Mouse (Mus musculus): ENCODE results near the gene Apoo.

DNA sequence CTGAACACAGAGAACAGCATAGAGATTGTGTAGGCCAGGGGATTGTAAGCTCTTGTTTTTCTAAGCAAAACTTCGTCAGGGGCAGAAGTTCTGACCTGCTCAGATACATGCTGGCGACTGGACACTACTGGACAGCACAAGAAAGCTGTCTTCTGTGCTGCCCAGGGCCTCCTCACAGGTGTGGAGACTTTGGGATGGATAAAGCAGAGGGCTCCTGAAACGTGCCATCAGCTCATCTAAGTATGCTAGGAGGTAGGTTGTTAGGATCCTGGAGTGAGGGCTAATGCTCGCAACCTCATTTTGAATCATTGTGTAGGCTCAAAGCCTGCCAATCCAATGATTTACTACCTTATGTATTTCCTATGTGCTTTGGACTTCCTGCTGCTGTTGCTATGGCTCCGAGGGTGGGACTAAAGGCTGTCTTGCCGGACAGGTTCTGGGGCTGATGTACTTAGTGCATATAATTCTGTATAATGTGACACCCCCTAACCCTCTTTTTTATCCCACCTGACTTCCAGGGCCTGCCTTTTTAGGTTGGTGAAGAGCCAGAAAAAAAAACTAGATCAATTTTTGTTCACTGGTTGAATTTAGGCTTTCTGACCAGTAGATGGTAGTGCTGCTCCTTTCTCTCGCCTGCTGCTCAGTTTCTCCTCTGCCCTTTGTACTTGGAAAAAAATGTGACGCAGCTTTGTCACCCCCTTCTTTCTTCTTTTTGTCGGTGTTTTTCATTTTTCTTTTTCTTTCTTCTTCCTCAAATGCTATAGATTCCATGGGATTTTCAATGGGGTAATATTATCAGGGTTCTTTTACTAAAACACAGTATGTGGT lies 64.8 kb downstream of the Apoo start:
- no peak for TF ChIP-seq CTCF (IDR thresholded peaks at IDR 0.05; ENCODE audit: extremely low read depth, insufficient read depth, insufficient read length, insufficient replicate concordance)
- TF ChIP-seq POLR2A (IDR thresholded peaks at IDR 0.05; ENCODE audit: low read depth, low read length): no peak
